Mouse (Mus musculus): ENCODE data around the gene Sh3rf3.
"Not testable (repeated sequence)": the region's sequence is repeated elsewhere in the genome, so short reads cannot be mapped to it uniquely, and the experiment has no call there.

Sh3rf3 gene

GRCm38 (mm10) chr10:58981674-58982329, 168.6 kb downstream of the Sh3rf3 start:
- no peak for DNase-seq (ENCODE audit: inconsistent age in 2 of 2, low spot score in 1 of 2)

DNA sequence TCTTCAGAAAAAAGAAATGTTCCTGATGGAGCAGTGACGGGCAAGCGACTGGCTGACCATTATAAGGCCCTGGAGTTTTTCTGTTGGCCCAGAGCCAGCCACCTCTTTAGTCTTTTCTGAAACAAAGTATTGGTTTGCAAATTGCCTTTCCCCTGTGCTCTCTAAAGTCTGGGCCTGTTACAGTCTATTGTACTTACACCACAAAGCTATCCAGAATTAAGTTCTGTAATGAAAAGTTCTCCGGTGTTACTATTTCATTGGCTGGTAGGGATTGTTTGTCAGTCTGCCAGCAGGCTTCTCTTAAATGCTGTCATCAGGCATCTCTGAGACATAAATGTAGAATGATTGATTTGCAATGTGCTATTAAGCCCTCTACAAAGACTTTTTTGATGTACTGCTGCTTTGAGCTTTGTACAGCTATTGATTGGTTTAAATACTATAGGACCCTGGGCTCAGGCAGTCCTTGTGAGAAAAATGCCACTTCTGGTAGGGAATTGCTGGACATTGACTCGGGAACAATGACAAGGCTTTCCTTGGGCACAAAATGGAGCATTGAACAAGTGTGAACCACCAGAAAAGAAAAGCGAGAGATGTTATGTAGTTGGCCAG, 169.5 kb downstream of the Sh3rf3 start:
- no peak for DNase-seq (ENCODE audit: inconsistent age in 2 of 2, low spot score in 1 of 2)

- no peak for DNase-seq (ENCODE audit: inconsistent age in 2 of 2, low spot score in 1 of 2)
Measured at GRCm38 (mm10) chr10:58991611-58992010, 178.5 kb downstream of the Sh3rf3 start.

- DNase-seq (ENCODE audit: inconsistent age in 2 of 2, low spot score in 1 of 2), result no peak
Measured at GRCm38 (mm10) chr10:58994726-58995125, 181.6 kb downstream of the Sh3rf3 start.

GRCm38 (mm10) chr10:58995132-58995531, 182.0 kb downstream of the Sh3rf3 start:
- no peak for DNase-seq (ENCODE audit: inconsistent age in 2 of 2, low spot score in 1 of 2)

GRCm38 (mm10) chr10:59002361-59002760, 189.2 kb downstream of the Sh3rf3 start:
- no peak for DNase-seq (ENCODE audit: inconsistent age in 2 of 2, low spot score in 1 of 2)

DNA sequence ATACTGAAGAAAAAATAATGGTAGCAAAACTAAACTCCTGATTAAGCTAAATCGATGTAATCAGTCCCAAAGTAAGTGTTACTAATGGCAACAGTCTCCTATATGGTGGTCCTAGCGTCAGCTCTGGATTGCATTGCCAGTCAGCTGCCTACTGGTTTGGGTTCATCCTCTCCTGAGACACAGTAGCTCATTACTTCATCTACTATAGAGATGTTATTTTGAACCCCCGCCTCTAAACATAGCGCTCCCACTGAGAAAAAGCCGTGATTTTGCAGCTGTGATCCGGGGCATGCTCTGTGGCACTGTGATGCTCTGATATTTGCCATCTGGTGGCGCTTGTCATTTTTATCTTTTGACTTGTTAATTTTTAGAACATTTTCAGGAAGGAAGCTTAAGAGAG, 198.3 kb downstream of the Sh3rf3 start:
- DNase-seq (ENCODE audit: inconsistent age in 2 of 2, low spot score in 1 of 2), result no peak

GRCm38 (mm10) chr10:59013618-59014017, 200.5 kb downstream of the Sh3rf3 start:
- DNase-seq (ENCODE audit: inconsistent age in 2 of 2, low spot score in 1 of 2), result no peak

GRCm38 (mm10) chr10:59019302-59019973, 206.3 kb downstream of the Sh3rf3 start:
- no peak for DNase-seq (ENCODE audit: inconsistent age in 2 of 2, low spot score in 1 of 2)

DNA sequence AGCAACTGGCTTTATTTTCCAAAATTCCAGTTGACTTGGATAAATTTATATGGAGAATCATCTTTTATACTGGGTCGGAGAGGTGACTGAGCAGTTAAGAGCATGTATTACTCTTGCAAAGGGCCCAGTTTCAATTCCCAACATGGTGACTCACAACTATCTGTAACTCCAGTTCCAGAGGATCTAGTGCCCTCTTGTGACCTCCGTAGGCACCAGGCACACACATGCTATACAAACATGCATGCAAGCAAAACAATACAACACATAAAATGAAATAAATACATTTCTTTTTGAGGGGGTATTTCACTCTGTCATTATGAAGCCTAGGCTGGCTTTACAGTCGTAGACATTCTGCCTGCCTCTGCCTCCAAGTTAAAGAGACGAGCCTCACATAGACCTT, 237.3 kb downstream of the Sh3rf3 start:
- DNase-seq (ENCODE audit: inconsistent age in 2 of 2, low spot score in 1 of 2), result no peak

GRCm38 (mm10) chr10:59056294-59056693, 243.1 kb downstream of the Sh3rf3 start:
- no peak for DNase-seq (ENCODE audit: inconsistent age in 2 of 2, low spot score in 1 of 2)

- no peak for DNase-seq (ENCODE audit: inconsistent age in 2 of 2, low spot score in 1 of 2)
Measured at GRCm38 (mm10) chr10:59066804-59067203, 253.6 kb downstream of the Sh3rf3 start.

- no peak for DNase-seq (ENCODE audit: inconsistent age in 2 of 2, low spot score in 1 of 2)
Measured at GRCm38 (mm10) chr10:59072827-59073226, 259.7 kb downstream of the Sh3rf3 start.

DNA sequence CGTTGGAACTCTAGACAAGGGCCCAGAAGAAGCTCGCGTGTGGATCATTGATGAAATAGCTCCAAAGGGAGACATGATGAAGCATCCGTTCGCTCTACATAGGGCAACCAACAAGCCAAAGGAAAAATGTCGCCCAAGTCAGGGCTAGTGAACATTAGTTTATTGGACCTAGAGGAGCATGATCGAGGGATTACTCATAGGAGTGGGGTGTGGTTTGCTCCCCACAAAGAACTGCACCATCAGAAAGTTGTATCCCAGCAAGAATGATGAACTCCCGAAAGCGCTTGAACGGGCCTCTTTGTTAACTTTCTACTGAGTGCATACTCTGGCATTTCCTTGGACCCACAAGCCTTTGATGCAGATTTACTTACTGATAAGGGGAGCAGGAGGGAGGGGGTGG, 263.5 kb downstream of the Sh3rf3 start:
- no peak for DNase-seq (ENCODE audit: inconsistent age in 2 of 2, low spot score in 1 of 2)

GRCm38 (mm10) chr10:59077909-59078308, 264.8 kb downstream of the Sh3rf3 start:
- no peak for DNase-seq (ENCODE audit: inconsistent age in 2 of 2, low spot score in 1 of 2)

DNA sequence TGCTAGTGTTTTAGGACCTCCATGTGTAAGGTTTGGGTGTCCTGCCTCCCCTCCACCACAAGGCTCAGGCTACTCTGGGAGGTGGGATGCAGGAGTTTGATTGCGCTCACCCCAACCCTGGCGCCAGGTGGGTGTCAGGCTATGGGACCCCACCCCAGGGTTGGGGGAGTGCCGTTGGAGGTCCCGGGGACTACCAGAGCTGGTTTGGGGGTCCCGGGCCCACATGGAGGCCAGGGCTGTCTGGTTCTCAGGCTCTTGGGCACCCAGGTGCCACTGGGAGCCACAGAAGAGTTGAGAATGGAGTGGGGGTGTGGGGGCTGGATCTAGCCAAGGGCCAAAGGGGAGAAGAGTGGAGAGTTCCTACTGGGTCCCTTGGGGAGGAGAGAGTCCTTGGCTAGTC, 272.4 kb downstream of the Sh3rf3 start:
- no peak for DNase-seq (ENCODE audit: inconsistent age in 2 of 2, low spot score in 1 of 2)

- no peak for DNase-seq (ENCODE audit: inconsistent age in 2 of 2, low spot score in 1 of 2)
Measured at GRCm38 (mm10) chr10:59086578-59086977, 273.4 kb downstream of the Sh3rf3 start.

GRCm38 (mm10) chr10:59089861-59090621, 276.9 kb downstream of the Sh3rf3 start:
- no peak for DNase-seq (ENCODE audit: inconsistent age in 2 of 2, low spot score in 1 of 2)

- DNase-seq (ENCODE audit: inconsistent age in 2 of 2, low spot score in 1 of 2), result no peak
Measured at GRCm38 (mm10) chr10:59090622-59090971, 277.4 kb downstream of the Sh3rf3 start.

DNA sequence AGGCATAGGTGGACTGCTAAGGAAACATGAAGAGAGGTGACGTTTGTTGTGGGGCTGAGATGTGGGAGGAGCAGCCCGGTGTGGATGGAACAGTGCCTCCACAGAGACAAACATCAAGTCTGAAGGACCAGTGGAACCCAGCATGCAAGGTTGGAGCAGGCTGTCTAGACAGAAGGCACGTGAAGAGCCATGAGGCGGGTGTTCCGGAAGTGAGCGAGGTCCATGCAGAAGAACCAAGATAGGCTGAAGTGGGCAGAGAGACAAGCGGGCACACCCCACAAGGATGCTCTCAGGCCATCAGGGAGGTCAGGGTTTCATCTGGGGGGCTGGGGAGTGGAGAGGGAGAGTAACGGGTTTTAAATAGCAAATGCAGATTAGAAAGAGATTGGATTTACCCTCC, 278.4 kb downstream of the Sh3rf3 start:
- no peak for DNase-seq (ENCODE audit: inconsistent age in 2 of 2, low spot score in 1 of 2)

GRCm38 (mm10) chr10:59091988-59092387, 278.8 kb downstream of the Sh3rf3 start:
- no peak for DNase-seq (ENCODE audit: inconsistent age in 2 of 2, low spot score in 1 of 2)

DNA sequence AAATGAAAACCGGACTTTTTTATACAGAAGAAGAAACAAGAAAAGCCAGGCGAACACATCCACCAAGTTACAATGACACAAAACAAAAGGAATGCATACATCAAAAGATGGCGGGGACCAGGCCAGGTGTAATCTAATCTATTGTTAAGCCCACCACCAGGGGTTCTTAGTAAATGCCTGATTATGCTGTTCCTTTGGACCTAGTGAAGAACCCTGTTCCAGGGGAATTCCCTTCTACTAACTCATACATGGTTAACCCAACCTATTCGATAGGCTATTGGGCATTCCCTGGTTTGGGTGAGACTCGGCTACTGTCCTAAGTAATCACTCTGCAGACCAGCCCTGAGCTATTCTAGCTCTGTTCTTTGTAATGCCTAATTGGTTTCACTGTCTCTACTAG, 289.9 kb downstream of the Sh3rf3 start:
- DNase-seq (ENCODE audit: inconsistent age in 2 of 2, low spot score in 1 of 2), result not testable (repeated sequence)

All from adrenal gland, adult (tissue).